Mouse (Mus musculus) CH12.LX (cell line): ENCODE measurements at regions not wholly inside any gene's neighbourhood (a gene's known extent, or its start where the extent isn't known, plus 50 kb on each side); places are given as distances from the start of the nearest gene placed in this dataset.

ENCODE experiments used
- CTCF ChIP-seq, 2 experiments: IDR thresholded peaks in 1 of 2; conservative IDR thresholded peaks in 1 of 2; 2 replicates each; pipeline ENCODE4 v1.5.1; 2011 to 2012; ENCODE audit warnings: low read depth in 2 of 2, low read length in 2 of 2, improper control_type of control experiment in 1 of 2, inconsistent platforms in 1 of 2, mild to moderate bottlenecking in 1 of 2, moderate library complexity in 1 of 2
- MXI1 ChIP-seq: IDR thresholded peaks from 2 replicates; pipeline ENCODE4 v1.6.1; 2011; ENCODE audit warnings: mild to moderate bottlenecking, low read depth, low read length, improper control_type of control experiment
- NELFE ChIP-seq: IDR thresholded peaks from 2 replicates; pipeline ENCODE4 v1.6.1; 2011; ENCODE audit warnings: low read depth, low read length, improper control_type of control experiment
- POLR2A ChIP-seq: IDR thresholded peaks from 2 replicates; pipeline ENCODE4 v1.6.1; 2011; ENCODE audit warnings: low read depth, mild to moderate bottlenecking, improper control_type of control experiment, low read length
- ZKSCAN1 ChIP-seq: IDR thresholded peaks from 2 replicates; pipeline ENCODE4 v1.6.1; 2012; ENCODE audit warnings: low read depth, inconsistent platforms, low read length, improper control_type of control experiment, borderline replicate concordance

- TF ChIP-seq ZKSCAN1 = no peak
- TF ChIP-seq POLR2A = no peak
- no peak for TF ChIP-seq CTCF (conservative IDR thresholded peaks at IDR 0.05 in 1 of 2, IDR thresholded peaks at IDR 0.05 in 1 of 2; ENCODE audit: low read depth in 2 of 2, low read length in 2 of 2)
- TF ChIP-seq MXI1 = no peak
- TF ChIP-seq NELFE = no peak
Measured at GRCm38 (mm10) chr9:34421956-34422355, 63.7 kb upstream of the Kirrel3 start.
